In genomic region chr5:147314646-147315431, GRCm38 (mm10) we compare ENCODE assay signal across 10 mouse cellular contexts. TPM values are rescaled to one million over a fixed set of nuclear protein-coding genes. Genes with fewer than 3 reads are reported as not detected.
DNase-seq lines count a peak whose midpoint lies in the region; ATAC-seq and TF ChIP-seq lines count a peak whose summit lies in the region.
"Had no signal": no experiment of that assay in that cellular context is flagged by ENCODE, and none has a peak within 500 bp of the region (broad histone marks: within the 10 kb centered on the region; RNA-seq: fewer than 3 reads in every experiment).

No protein-coding gene starts in this region.

- no peak for TF ChIP-seq POLR2A in small intestine, adult 2 months (IDR thresholded peaks at IDR 0.05; ENCODE audit: low read depth, low read length)

- H3K4me3 ChIP-seq in liver, embryonic 11.5 days (ENCODE audit: low read depth, low read length), result no peak overlapping the region
- no peak overlapping the region for H3K4me3 ChIP-seq in hindbrain, embryonic 15.5 days
- H3K4me3 ChIP-seq in small intestine, adult 2 months (ENCODE audit: low read depth, low read length), result peak overlapping the region; percentile 60
- H3K4me3 ChIP-seq: midbrain, embryonic 12.5 days had no signal

- H3K4me2 ChIP-seq in liver, embryonic 11.5 days, result peak overlapping the region; percentile 20; the same call in 1 of the 2 replicates
- 0 out of 2 replicates have a peak overlapping the region, but pooled peaks have one; percentile 8 for H3K4me2 ChIP-seq in hindbrain, embryonic 15.5 days
- H3K4me2 ChIP-seq: midbrain, embryonic 12.5 days had no signal

- no peak overlapping the region for H3K27ac ChIP-seq in liver, embryonic 11.5 days (ENCODE audit: low read depth, low read length)
- no peak overlapping the region for H3K27ac ChIP-seq in hindbrain, embryonic 15.5 days (replicated peaks)
- peak overlapping the region; percentile 92 for H3K27ac ChIP-seq in small intestine, adult 2 months (ENCODE audit: insufficient read depth, low read depth, low read length)
- H3K27ac ChIP-seq: midbrain, embryonic 12.5 days had no signal

- no peaks in the 10 kb centered on the region for H3K9me3 ChIP-seq in liver, embryonic 11.5 days (ENCODE audit: control insufficient read depth, low read length)
- H3K9me3 ChIP-seq in hindbrain, embryonic 15.5 days, result no peaks in the 10 kb centered on the region
- H3K9me3 ChIP-seq: midbrain, embryonic 12.5 days had no signal

- H3K27me3 ChIP-seq in liver, embryonic 11.5 days (replicated peaks; ENCODE audit: control insufficient read depth, insufficient read depth, low read length), result peaks cover 95% of the 10 kb centered on the region
- H3K27me3 ChIP-seq in hindbrain, embryonic 15.5 days, result peaks cover 94% of the 10 kb centered on the region
- no peaks in the 10 kb centered on the region; the same call in 1 of the 2 replicates for H3K27me3 ChIP-seq in small intestine, adult 2 months (ENCODE audit: control insufficient read depth, insufficient read depth, low read length)

- ATAC-seq in liver, embryonic 11.5 days (replicated peaks; ENCODE audit: low FRiP score), result no peak
- no peak for ATAC-seq in hindbrain, embryonic 15.5 days (ENCODE audit: low FRiP score, low read depth)

- 3% methylated on average over 39 of the region's 39 CpGs for WGBS in liver, embryonic 11.5 days
- 1% methylated on average over 39 of the region's 39 CpGs for WGBS in hindbrain, embryonic 15.5 days
- 1% methylated on average over 39 of the region's 39 CpGs for WGBS in small intestine, adult 2 months

- TF ChIP-seq CTCF in small intestine, adult 2 months (IDR thresholded peaks at IDR 0.05; ENCODE audit: extremely low read depth, insufficient read length, insufficient replicate concordance, low read depth, low read length), result no peak

- DNase-seq in cerebellum, postnatal 10 days, result peak; percentile 64 to 67
- DNase-seq in cerebellum, adult 11 months, result no peak
- DNase-seq in liver, embryonic 11.5 days (ENCODE audit: low spot score), result no peak
- no peak for DNase-seq in liver
- DNase-seq in urinary bladder, postnatal 36 days (ENCODE audit: low spot score in 2 of 2), result no peak
- no peak for DNase-seq in left cerebral cortex, adult 18-20 months (ENCODE audit: low spot score in 2 of 2)
- DNase-seq: kidney, postnatal 36 days had no signal

- no peak overlapping the region for H3K9ac ChIP-seq in liver, embryonic 11.5 days (ENCODE audit: low read depth, low read length)
- no peak overlapping the region for H3K9ac ChIP-seq in hindbrain, embryonic 15.5 days
- H3K9ac ChIP-seq: midbrain, embryonic 12.5 days had no signal

- no peaks in the 10 kb centered on the region for H3K4me1 ChIP-seq in liver, embryonic 11.5 days (replicated peaks; ENCODE audit: control insufficient read depth, insufficient read depth, low read length)
- peaks cover 8% of the 10 kb centered on the region for H3K4me1 ChIP-seq in hindbrain, embryonic 15.5 days (replicated peaks)
- H3K4me1 ChIP-seq in small intestine, adult 2 months (ENCODE audit: control insufficient read depth, insufficient read depth, insufficient read length, low read length), result peaks cover 19% of the 10 kb centered on the region
- H3K4me1 ChIP-seq: midbrain, embryonic 12.5 days had no signal

- no peaks in the 10 kb centered on the region for H3K36me3 ChIP-seq in liver, embryonic 11.5 days (ENCODE audit: control insufficient read depth, insufficient read depth, low read length)
- H3K36me3 ChIP-seq in hindbrain, embryonic 15.5 days, result no peaks in the 10 kb centered on the region
- no peaks in the 10 kb centered on the region for H3K36me3 ChIP-seq in small intestine, adult 2 months (ENCODE audit: control insufficient read depth, insufficient read depth, low read length)
- H3K36me3 ChIP-seq: midbrain, embryonic 12.5 days had no signal

RNA-seq across cellular contexts. Expression of gene Urad, which starts 7.4 kb away (rescaled TPM):
- 0.49 and 0.53 TPM in 2 replicates for polyA plus RNA-seq in liver, embryonic 11.5 days (2014; fragmentation: Nextera tagmentation; extraction: Ambion mirVana)
- not detected in 2 replicates for polyA plus RNA-seq in hindbrain, embryonic 15.5 days (2015; fragmentation: Nextera tagmentation; extraction: Ambion mirVana)
- polyA plus RNA-seq in small intestine, adult 2 months (2012; rRNA removed), result 3.1 and 4.7 TPM in 2 replicates
- not detected for total RNA-seq in left cerebral cortex, adult 18-20 months (2021)
- polyA plus RNA-seq: midbrain, embryonic 12.5 days had no signal

RNA-seq across cellular contexts. Expression of gene Cdx2, which starts 7.8 kb away (rescaled TPM):
- polyA plus RNA-seq in liver, embryonic 11.5 days (2014; fragmentation: Nextera tagmentation; extraction: Ambion mirVana), result 0.14 TPM in 1 of 2 replicates, not detected in the other
- polyA plus RNA-seq in hindbrain, embryonic 15.5 days (2015; fragmentation: Nextera tagmentation; extraction: Ambion mirVana), result not detected in 2 replicates
- 116 and 344 TPM in 2 replicates for polyA plus RNA-seq in small intestine, adult 2 months (2012; rRNA removed)
- not detected for total RNA-seq in left cerebral cortex, adult 18-20 months (2021)
- polyA plus RNA-seq: midbrain, embryonic 12.5 days had no signal

RNA-seq across cellular contexts. Expression of gene Pdx1, which starts 45.1 kb away (rescaled TPM):
- polyA plus RNA-seq in liver, embryonic 11.5 days (2014; fragmentation: Nextera tagmentation; extraction: Ambion mirVana), result 0.47 and 0.94 TPM in 2 replicates
- not detected in 2 replicates for polyA plus RNA-seq in hindbrain, embryonic 15.5 days (2015; fragmentation: Nextera tagmentation; extraction: Ambion mirVana)
- polyA plus RNA-seq in small intestine, adult 2 months (2012; rRNA removed), result 0.32 and 65.5 TPM in 2 replicates
- total RNA-seq in left cerebral cortex, adult 18-20 months (2021), result not detected
- polyA plus RNA-seq: midbrain, embryonic 12.5 days had no signal

Comparison
In these comparisons a context has a peak if more than half of its experiments do, and no peak if none do; other contexts are left out.
1. DNase-seq: peak in cerebellum, postnatal 10 days (2 of 2); none in cerebellum, adult 11 months (single experiment), liver, embryonic 11.5 days (single experiment), liver (single experiment), urinary bladder, postnatal 36 days (0 of 2) and left cerebral cortex, adult 18-20 months (0 of 2).
2. RNA of gene Cdx2, which starts 7.8 kb away (polyA plus RNA-seq): 116 to 344 TPM in small intestine, adult 2 months; 0.14 TPM in liver, embryonic 11.5 days and not detected in hindbrain, embryonic 15.5 days; every median in the first group is over 100 times any median in the second.